In the genomic region with DNA sequence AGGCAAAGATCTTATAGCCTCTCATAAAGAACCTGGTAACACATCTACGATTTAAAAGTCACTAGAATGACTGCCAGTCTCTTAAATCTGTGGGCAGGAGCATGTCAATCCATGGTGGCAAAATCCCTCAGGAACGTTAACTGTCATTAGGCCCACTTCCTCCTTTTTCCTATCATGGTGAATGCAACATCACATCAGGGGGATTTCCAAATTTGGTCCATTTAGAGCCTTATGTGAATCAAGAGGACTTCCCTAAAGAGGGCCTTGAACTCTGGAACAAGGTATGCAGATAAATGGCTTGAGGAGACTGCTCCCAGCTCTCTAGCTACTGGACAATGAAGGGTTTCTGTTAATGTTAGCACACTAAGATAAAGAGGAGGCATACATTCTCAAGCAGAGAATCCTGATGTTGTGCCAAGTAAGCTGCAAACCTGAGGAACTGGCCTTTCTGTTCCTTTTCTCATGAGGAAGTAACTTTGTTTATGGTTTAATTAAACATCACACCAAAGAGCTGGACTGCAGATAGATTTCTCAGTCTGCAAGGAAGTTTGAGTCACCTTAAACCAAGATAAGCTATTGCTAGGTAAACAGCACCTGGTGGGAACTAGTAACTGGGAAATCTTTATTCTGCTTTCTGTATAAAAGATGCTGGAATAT, we compare ENCODE assay signal across 25 mouse cellular contexts. TPM values are rescaled to one million over a fixed set of nuclear protein-coding genes. Genes with fewer than 3 reads are reported as not detected.
DNase-seq lines count a peak whose midpoint lies in the region; ATAC-seq and TF ChIP-seq lines count a peak whose summit lies in the region.
"Had no signal": no experiment of that assay in that cellular context is flagged by ENCODE, and none has a peak within 500 bp of the region (broad histone marks: within the 10 kb centered on the region; RNA-seq: fewer than 3 reads in every experiment).

No protein-coding gene starts in this region.

- H3K27me3 ChIP-seq in liver, adult 2 months (ENCODE audit: control insufficient read depth, insufficient read depth, low read length), result no peaks in the 10 kb centered on the region
- H3K27me3 ChIP-seq in liver, postnatal 0 days (ENCODE audit: insufficient read depth, low read length), result no peaks in the 10 kb centered on the region
- H3K27me3 ChIP-seq in stomach, embryonic 16.5 days (ENCODE audit: control insufficient read depth, insufficient read depth, low read length), result no peaks in the 10 kb centered on the region
- H3K27me3 ChIP-seq in midbrain, embryonic 13.5 days, result no peaks in the 10 kb centered on the region
- H3K27me3 ChIP-seq: embryonic facial prominence, embryonic 15.5 days; hindbrain, embryonic 13.5 days; limb, embryonic 13.5 days; liver, embryonic 15.5 days; Patski had no signal

- no peak overlapping the region for H3K27ac ChIP-seq in liver, adult 2 months (replicated peaks; ENCODE audit: insufficient read depth, low read depth, low read length)
- H3K27ac ChIP-seq in liver, postnatal 0 days (ENCODE audit: low read depth), result no peak overlapping the region
- H3K27ac ChIP-seq in bone marrow macrophage, adult 2 months (ENCODE audit: insufficient read depth, low read depth, low read length), result peak overlapping the region; percentile 63
- H3K27ac ChIP-seq in stomach, embryonic 16.5 days (ENCODE audit: low read length), result peak overlapping the region; percentile 56
- H3K27ac ChIP-seq in gastrocnemius, adult 2 months, result no peak overlapping the region
- H3K27ac ChIP-seq in midbrain, embryonic 13.5 days, result no peak overlapping the region
- H3K27ac ChIP-seq: embryonic facial prominence, embryonic 15.5 days; hindbrain, embryonic 13.5 days; limb, embryonic 13.5 days; liver, embryonic 15.5 days had no signal

- no peak overlapping the region for H3K4me3 ChIP-seq in liver, adult 2 months (ENCODE audit: insufficient read depth, low read depth, low read length)
- H3K4me3 ChIP-seq in liver, postnatal 0 days (ENCODE audit: low read depth, low read length), result no peak overlapping the region
- no peak overlapping the region for H3K4me3 ChIP-seq in bone marrow macrophage, adult 2 months (ENCODE audit: insufficient read depth, low read length)
- no peak overlapping the region for H3K4me3 ChIP-seq in stomach, embryonic 16.5 days (replicated peaks; ENCODE audit: low read length)
- no peak overlapping the region for H3K4me3 ChIP-seq in gastrocnemius, adult 2 months
- no peak overlapping the region for H3K4me3 ChIP-seq in midbrain, embryonic 13.5 days (replicated peaks)
- H3K4me3 ChIP-seq: embryonic facial prominence, embryonic 15.5 days; hindbrain, embryonic 13.5 days; limb, embryonic 13.5 days; liver, embryonic 15.5 days had no signal

- WGBS in liver, adult 2 months, result 81% methylated on average over 2 of the region's 2 CpGs
- WGBS in liver, postnatal 0 days (ENCODE audit: insufficient replicate concordance), result 56% methylated on average over 2 of the region's 2 CpGs
- WGBS in stomach, embryonic 16.5 days, result 79% methylated on average over 2 of the region's 2 CpGs
- 80% methylated on average over 2 of the region's 2 CpGs for WGBS in midbrain, embryonic 13.5 days

- DNase-seq in liver, adult 2 months (ENCODE audit: extremely low read depth, low read depth, low spot score), result peak; percentile 14
- no peak for DNase-seq in liver, postnatal 0 days
- DNase-seq in gastrocnemius, adult 2 months, result no peak
- DNase-seq: adrenal gland, postnatal 36 days; cerebellum, adult 9-10 months; gastrocnemius, postnatal 14 days; kidney, adult 18-20 months; kidney, postnatal 14 days; layer of hippocampus, adult 9-11 months; thymus, postnatal 14 days had no signal

- no peaks in the 10 kb centered on the region for H3K79me2 ChIP-seq in liver, adult 2 months (ENCODE audit: control insufficient read depth, insufficient read depth, low read length)

- no peak for TF ChIP-seq POLR2A in liver, adult 2 months (IDR thresholded peaks at IDR 0.05; ENCODE audit: extremely low read depth, insufficient read depth, low read length)
- TF ChIP-seq POLR2A in bone marrow macrophage, adult 2 months (IDR thresholded peaks at IDR 0.05; ENCODE audit: borderline replicate concordance, low read depth, low read length), result no peak

- TF ChIP-seq CTCF in liver, adult 2 months (IDR thresholded peaks at IDR 0.05; ENCODE audit: low read depth, low read length), result no peak
- TF ChIP-seq CTCF in liver, postnatal 0 days (IDR thresholded peaks at IDR 0.05; ENCODE audit: low read depth), result no peak
- no peak for TF ChIP-seq CTCF in bone marrow macrophage, adult 2 months (IDR thresholded peaks at IDR 0.05; ENCODE audit: low read depth, low read length)
- no peak for TF ChIP-seq CTCF in gastrocnemius, adult 2 months (IDR thresholded peaks at IDR 0.05)

- H3K4me1 ChIP-seq in liver, adult 2 months (ENCODE audit: control insufficient read depth, insufficient read depth, low read length), result no peaks in the 10 kb centered on the region
- no peaks in the 10 kb centered on the region for H3K4me1 ChIP-seq in liver, postnatal 0 days (ENCODE audit: insufficient read depth)
- H3K4me1 ChIP-seq in bone marrow macrophage, adult 2 months (ENCODE audit: control insufficient read depth, insufficient read depth, low read length), result peaks cover 11% of the 10 kb centered on the region
- H3K4me1 ChIP-seq in stomach, embryonic 16.5 days (ENCODE audit: control insufficient read depth, insufficient read depth, low read length), result 0 out of 2 replicates have a peak, but pooled peaks cover 2% of the 10 kb centered on the region
- H3K4me1 ChIP-seq in midbrain, embryonic 13.5 days (replicated peaks), result no peaks in the 10 kb centered on the region
- H3K4me1 ChIP-seq: embryonic facial prominence, embryonic 15.5 days; hindbrain, embryonic 13.5 days; limb, embryonic 13.5 days; liver, embryonic 15.5 days had no signal

- H3K36me3 ChIP-seq in liver, adult 2 months (ENCODE audit: control insufficient read depth, insufficient read depth, low read length), result no peaks in the 10 kb centered on the region
- no peaks in the 10 kb centered on the region for H3K36me3 ChIP-seq in liver, postnatal 0 days (replicated peaks; ENCODE audit: insufficient read depth, low read length)
- no peaks in the 10 kb centered on the region for H3K36me3 ChIP-seq in stomach, embryonic 16.5 days (ENCODE audit: control insufficient read depth, insufficient read depth, low read length)
- no peaks in the 10 kb centered on the region for H3K36me3 ChIP-seq in midbrain, embryonic 13.5 days
- H3K36me3 ChIP-seq: embryonic facial prominence, embryonic 15.5 days; hindbrain, embryonic 13.5 days; limb, embryonic 13.5 days; liver, embryonic 15.5 days had no signal

- no peak for ATAC-seq in liver, postnatal 0 days
- peak; percentile 83 for ATAC-seq in megakaryocyte, adult 5-6 weeks (ENCODE audit: poor library complexity, severe bottlenecking)
- peak; percentile 75; the same call in 1 of the 2 replicates for ATAC-seq in stomach, embryonic 16.5 days (ENCODE audit: insufficient read depth, low FRiP score)
- ATAC-seq in erythroblast, adult 5-6 weeks (replicated peaks; ENCODE audit: low FRiP score, poor library complexity, severe bottlenecking), result no peak
- ATAC-seq in midbrain, embryonic 13.5 days, result no peak
- ATAC-seq: Patski had no signal

- intact Hi-C loops in gastrocnemius, adult 2 months (cut with DNase I), result no loop called here

- no peak overlapping the region for H3K4me2 ChIP-seq in liver, postnatal 0 days (ENCODE audit: low read depth, low read length)
- H3K4me2 ChIP-seq in stomach, embryonic 16.5 days (ENCODE audit: low read depth, low read length), result no peak overlapping the region
- H3K4me2 ChIP-seq in midbrain, embryonic 13.5 days (replicated peaks), result no peak overlapping the region
- H3K4me2 ChIP-seq: embryonic facial prominence, embryonic 15.5 days; hindbrain, embryonic 13.5 days; limb, embryonic 13.5 days; liver, embryonic 15.5 days had no signal

- no peak overlapping the region for H3K9ac ChIP-seq in liver, adult 2 months (ENCODE audit: low read depth, low read length)
- no peak overlapping the region for H3K9ac ChIP-seq in liver, postnatal 0 days (replicated peaks)
- no peak overlapping the region for H3K9ac ChIP-seq in stomach, embryonic 16.5 days (ENCODE audit: low read length)
- no peak overlapping the region for H3K9ac ChIP-seq in midbrain, embryonic 13.5 days (replicated peaks)
- H3K9ac ChIP-seq: embryonic facial prominence, embryonic 15.5 days; hindbrain, embryonic 13.5 days; limb, embryonic 13.5 days; liver, embryonic 15.5 days had no signal

- no peaks in the 10 kb centered on the region for H3K9me3 ChIP-seq in liver, postnatal 0 days (ENCODE audit: low read length)
- H3K9me3 ChIP-seq in stomach, embryonic 16.5 days (replicated peaks; ENCODE audit: control insufficient read depth, low read length), result no peaks in the 10 kb centered on the region
- no peaks in the 10 kb centered on the region for H3K9me3 ChIP-seq in midbrain, embryonic 13.5 days
- H3K9me3 ChIP-seq: embryonic facial prominence, embryonic 15.5 days; hindbrain, embryonic 13.5 days; limb, embryonic 13.5 days; liver, embryonic 15.5 days had no signal

- no peak for TF ChIP-seq EP300 in liver, postnatal 0 days (IDR thresholded peaks at IDR 0.05; ENCODE audit: low read depth)

RNA-seq across cellular contexts. Expression of a gene that starts 20.5 kb away (rescaled TPM):
- total RNA-seq in liver, adult 2 months (2014; rRNA removed), result 0.20 TPM in 1 of 2 replicates, not detected in the other
- polyA plus RNA-seq in liver, adult 2 months (2012; rRNA removed), result not detected in 2 replicates
- not detected in 2 replicates for polyA plus RNA-seq in liver, postnatal 0 days (2015; fragmentation: Nextera tagmentation; extraction: Ambion mirVana)
- not detected in 2 replicates for polyA plus RNA-seq in bone marrow macrophage, adult 2 months (2012; ENCODE audit: insufficient read depth, insufficient read length, missing spikeins)
- 0.48 TPM in 1 of 2 replicates, not detected in the other for total RNA-seq in megakaryocyte, adult 5-6 weeks (2015)
- 1.5 TPM in 1 of 2 replicates, not detected in the other for total RNA-seq in megakaryocyte, adult 5-6 weeks (2017)
- 0.92 and 2.0 TPM in 2 replicates for polyA plus RNA-seq in stomach, embryonic 16.5 days (2015; fragmentation: Nextera tagmentation; extraction: Ambion mirVana)
- total RNA-seq in erythroblast, adult 5-6 weeks (2015; ENCODE audit: low replicate concordance), result not detected in 2 replicates
- 0.28 TPM in 1 of 2 replicates, not detected in the other for total RNA-seq in erythroblast, adult 5-6 weeks (2017; ENCODE audit: low replicate concordance)
- 1 to 10 TPM; 3.5 to 4.6 TPM for total RNA-seq in gastrocnemius, adult 2 months (2021)
- not detected in 2 replicates for polyA plus RNA-seq in midbrain, embryonic 13.5 days (2015; fragmentation: Nextera tagmentation; extraction: Ambion mirVana)
- total RNA-seq: left cerebral cortex, postnatal 10 days; megakaryocyte-erythroid progenitor cell, adult 5-6 weeks had no signal
- polyA plus RNA-seq: forebrain, embryonic 11.5 days; heart, postnatal 0 days; hindbrain, embryonic 13.5 days; limb, embryonic 13.5 days; liver, embryonic 15.5 days; neural tube, embryonic 14.5 days had no signal

RNA-seq across cellular contexts. Expression of a gene that starts 22.8 kb away (rescaled TPM):
- 1.1 and 3.3 TPM in 2 replicates for total RNA-seq in liver, adult 2 months (2014; rRNA removed)
- 0.15 and 0.31 TPM in 2 replicates for polyA plus RNA-seq in liver, adult 2 months (2012; rRNA removed)
- polyA plus RNA-seq in liver, postnatal 0 days (2015; fragmentation: Nextera tagmentation; extraction: Ambion mirVana), result 10.5 and 11.9 TPM in 2 replicates
- 1.4 and 1.5 TPM in 2 replicates for polyA plus RNA-seq in bone marrow macrophage, adult 2 months (2012; ENCODE audit: insufficient read depth, insufficient read length, missing spikeins)
- 154 and 164 TPM in 2 replicates for total RNA-seq in megakaryocyte, adult 5-6 weeks (2015)
- total RNA-seq in megakaryocyte, adult 5-6 weeks (2017), result 141 and 149 TPM in 2 replicates
- 1.5 and 2.1 TPM in 2 replicates for polyA plus RNA-seq in stomach, embryonic 16.5 days (2015; fragmentation: Nextera tagmentation; extraction: Ambion mirVana)
- 11.3 and 24.5 TPM in 2 replicates for total RNA-seq in erythroblast, adult 5-6 weeks (2015; ENCODE audit: low replicate concordance)
- total RNA-seq in erythroblast, adult 5-6 weeks (2017; ENCODE audit: low replicate concordance), result 14.5 and 19.4 TPM in 2 replicates
- total RNA-seq in gastrocnemius, adult 2 months (2021), result not detected
- polyA plus RNA-seq in midbrain, embryonic 13.5 days (2015; fragmentation: Nextera tagmentation; extraction: Ambion mirVana), result 0.35 and 0.52 TPM in 2 replicates
- polyA plus RNA-seq: heart, postnatal 0 days; Patski had no signal

RNA-seq across cellular contexts. Expression of a gene that starts 26.3 kb away (rescaled TPM):
- 0.60 and 0.65 TPM in 2 replicates for total RNA-seq in liver, adult 2 months (2014; rRNA removed)
- polyA plus RNA-seq in liver, adult 2 months (2012; rRNA removed), result 0.07 and 0.10 TPM in 2 replicates
- 0.11 and 0.27 TPM in 2 replicates for polyA plus RNA-seq in liver, postnatal 0 days (2015; fragmentation: Nextera tagmentation; extraction: Ambion mirVana)
- 4.0 and 7.6 TPM in 2 replicates for polyA plus RNA-seq in bone marrow macrophage, adult 2 months (2012; ENCODE audit: insufficient read depth, insufficient read length, missing spikeins)
- total RNA-seq in megakaryocyte, adult 5-6 weeks (2015), result 34.3 and 38.5 TPM in 2 replicates
- 58.0 and 59.7 TPM in 2 replicates for total RNA-seq in megakaryocyte, adult 5-6 weeks (2017)
- polyA plus RNA-seq in stomach, embryonic 16.5 days (2015; fragmentation: Nextera tagmentation; extraction: Ambion mirVana), result 0.17 and 0.25 TPM in 2 replicates
- total RNA-seq in erythroblast, adult 5-6 weeks (2015; ENCODE audit: low replicate concordance), result 2.7 and 5.4 TPM in 2 replicates
- 3.8 and 4.0 TPM in 2 replicates for total RNA-seq in erythroblast, adult 5-6 weeks (2017; ENCODE audit: low replicate concordance)
- total RNA-seq in gastrocnemius, adult 2 months (2021), result not detected
- not detected in 2 replicates for polyA plus RNA-seq in midbrain, embryonic 13.5 days (2015; fragmentation: Nextera tagmentation; extraction: Ambion mirVana)
- total RNA-seq: adrenal gland, postnatal 36 days; gastrocnemius, postnatal 14 days; left cerebral cortex, postnatal 10 days had no signal
- polyA plus RNA-seq: forebrain, embryonic 11.5 days; heart, postnatal 0 days; hindbrain, embryonic 13.5 days; neural tube, embryonic 14.5 days; Patski had no signal

Comparison
In these comparisons a context has a peak if more than half of its experiments do, and no peak if none do; other contexts are left out.
1. H3K27ac ChIP-seq: peak in bone marrow macrophage, adult 2 months (single experiment) and stomach, embryonic 16.5 days (single experiment); none in liver, adult 2 months (single experiment), liver, postnatal 0 days (single experiment), gastrocnemius, adult 2 months (single experiment) and midbrain, embryonic 13.5 days (single experiment).
2. ATAC-seq: peak in megakaryocyte, adult 5-6 weeks (single experiment) and stomach, embryonic 16.5 days (single experiment); none in liver, postnatal 0 days (single experiment), erythroblast, adult 5-6 weeks (single experiment) and midbrain, embryonic 13.5 days (single experiment).